Mouse (Mus musculus): Measurements from ENCODE around the gene Tbca. TPM values are rescaled to one million over a fixed set of nuclear protein-coding genes. Genes with fewer than 3 reads are reported as not detected.

The Tbca gene
- total RNA-seq, 1 experiment from 2014 or later: 151 TPM

Other genes with a start within 250 kb of the Tbca start
- gene Otp, start 86.7 kb downstream of the Tbca start, total RNA-seq (2017): not detected in 2 replicates
- 30.0 and 31.8 TPM in 2 replicates for gene Wdr41, start 187.4 kb downstream of the Tbca start, total RNA-seq (2017)